Mouse (Mus musculus): ENCODE measurements around the gene Manbal.
"Not testable (repeated sequence)": the region's sequence is repeated elsewhere in the genome, so short reads cannot be mapped to it uniquely, and the experiment has no call there.

Manbal gene

GRCm38 (mm10) chr2:157366762-157367161 lies 632 bp upstream of the Manbal start:
- DNase-seq (ENCODE audit: low spot score in 2 of 2): peak; percentile 9 to 26

- DNase-seq (ENCODE audit: low spot score in 2 of 2): no peak
These were observed 597 bp downstream of the Manbal start for GRCm38 (mm10) chr2:157367991-157368390.

- peak; percentile 10 to 33 for DNase-seq (ENCODE audit: low spot score in 2 of 2)
These were observed 4.3 kb downstream of the Manbal start for GRCm38 (mm10) chr2:157371696-157372095.

DNA sequence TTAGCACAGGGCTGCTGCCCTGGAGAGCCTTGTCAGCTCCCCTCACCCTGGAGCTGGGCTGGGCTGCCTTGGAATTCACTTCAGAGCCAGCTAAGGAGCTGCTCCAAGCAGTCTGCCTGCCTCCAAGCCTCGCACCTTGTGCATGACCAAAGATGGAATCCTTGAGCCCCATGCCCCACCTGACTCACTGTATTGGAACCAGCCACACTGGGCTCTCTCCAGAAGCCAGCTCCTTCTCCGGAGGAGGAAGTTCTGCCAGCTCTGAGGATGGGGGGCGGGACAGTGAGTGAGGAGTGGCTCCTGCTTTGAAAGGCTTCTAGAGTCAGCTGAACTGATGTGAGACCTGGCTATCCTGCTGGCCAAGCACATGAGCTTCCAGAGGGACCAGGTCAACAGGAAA lies 6.3 kb downstream of the Manbal start:
- DNase-seq (ENCODE audit: low spot score in 2 of 2): no peak

GRCm38 (mm10) chr2:157375051-157375450 lies 7.7 kb downstream of the Manbal start:
- no peak for DNase-seq (ENCODE audit: low spot score in 2 of 2)

DNA sequence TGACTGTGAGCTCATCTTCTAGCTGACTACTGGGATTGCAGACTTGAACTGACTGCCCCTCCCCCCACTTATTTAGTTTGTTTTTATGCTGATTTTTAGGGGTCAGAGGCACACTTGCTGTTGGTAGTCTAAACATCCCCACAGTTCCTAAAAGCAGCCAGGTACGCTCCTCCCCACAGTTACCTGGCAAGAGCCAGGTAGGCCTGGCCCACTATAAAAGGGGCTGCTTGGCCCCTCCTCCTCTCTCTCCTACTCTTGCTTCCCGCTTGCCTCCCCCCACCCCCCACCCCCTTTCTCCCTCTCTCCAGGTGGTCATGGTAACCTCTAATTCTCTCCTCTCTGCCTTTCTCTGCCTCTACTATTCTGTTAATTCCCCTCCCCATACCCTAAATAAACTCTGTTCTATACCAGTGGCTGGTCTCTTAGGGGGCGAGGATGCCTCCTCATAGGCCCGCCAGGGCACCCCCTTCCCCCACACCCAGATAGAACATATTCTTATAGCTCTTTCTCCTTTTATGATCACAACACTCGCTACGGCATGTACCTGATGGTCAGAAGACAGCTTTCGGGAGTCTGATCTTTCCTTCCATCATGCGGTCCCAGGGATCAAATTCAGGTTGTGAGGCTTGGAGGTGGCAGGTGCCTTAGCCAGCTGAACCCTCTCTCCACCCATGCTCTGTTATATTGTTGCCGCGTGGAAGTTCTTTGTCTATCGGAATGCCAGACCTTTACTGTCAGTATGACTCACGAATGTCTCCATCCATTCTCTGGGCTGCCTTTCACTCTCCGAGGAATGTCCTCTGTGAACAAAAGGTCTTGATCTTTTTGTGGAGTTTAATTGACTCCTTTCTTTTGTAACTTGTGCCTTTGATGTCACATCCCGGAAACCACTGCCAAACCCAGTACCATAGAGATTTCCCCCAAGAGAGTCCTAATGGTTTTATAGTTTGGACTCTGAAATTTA lies 8.7 kb downstream of the Manbal start:
- no peak for DNase-seq (ENCODE audit: low spot score in 2 of 2)

GRCm38 (mm10) chr2:157376995-157377394 lies 9.6 kb downstream of the Manbal start:
- DNase-seq (ENCODE audit: low spot score in 2 of 2): no peak

GRCm38 (mm10) chr2:157384836-157385235 lies 17.4 kb downstream of the Manbal start:
- DNase-seq (ENCODE audit: low spot score in 2 of 2): no peak

DNA sequence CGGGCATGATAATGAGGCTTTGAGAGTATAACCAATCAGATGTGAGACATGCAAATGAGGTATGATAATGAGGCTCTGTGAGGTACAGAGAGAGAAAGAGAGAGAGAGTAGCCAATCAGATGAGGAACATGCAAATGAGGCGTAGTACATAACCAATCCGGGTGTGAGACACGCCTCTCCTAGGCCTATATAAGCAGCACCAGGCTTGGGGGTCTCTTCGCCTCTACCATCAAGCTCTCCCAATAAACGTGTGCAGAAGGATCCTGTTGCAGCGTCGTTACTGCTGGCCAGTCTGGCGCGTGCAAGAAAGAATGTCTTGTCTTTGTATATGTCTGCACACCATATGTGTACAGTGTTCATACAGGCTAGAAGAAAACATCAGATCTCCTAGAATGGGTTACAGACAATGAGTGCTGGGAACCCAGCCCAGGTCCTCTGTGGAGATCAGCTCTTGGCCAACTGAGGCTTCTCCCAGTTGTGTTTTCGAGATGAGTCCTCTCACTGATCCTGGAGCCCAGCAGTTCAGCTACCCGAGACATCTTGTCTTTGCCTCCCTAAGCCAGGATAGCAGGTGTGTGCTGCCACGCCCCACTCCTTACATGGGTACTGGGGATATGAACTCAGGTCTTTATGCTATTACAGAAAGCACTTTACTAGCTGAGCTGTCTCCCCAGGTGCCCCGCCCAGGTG lies 21.7 kb downstream of the Manbal start:
- DNase-seq (ENCODE audit: low spot score in 2 of 2): not testable (repeated sequence)

DNA sequence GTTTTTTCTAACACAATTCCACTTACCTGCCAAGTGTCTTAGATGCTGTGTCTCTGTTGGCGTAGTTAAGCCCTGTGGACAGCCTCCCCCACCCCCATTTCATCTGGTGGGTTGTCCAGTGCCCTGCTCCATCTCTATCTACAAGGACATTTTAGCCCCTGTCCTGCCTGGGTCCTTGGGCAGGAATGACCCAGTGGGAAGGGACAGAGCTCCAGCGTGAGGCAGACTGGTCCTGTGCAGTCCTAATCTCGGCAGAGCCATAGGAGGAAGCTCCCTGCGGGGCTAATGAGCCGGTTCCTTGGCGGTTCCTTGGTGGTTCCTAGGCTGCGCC lies 22.2 kb downstream of the Manbal start:
- DNase-seq (ENCODE audit: low spot score in 2 of 2): no peak

DNA sequence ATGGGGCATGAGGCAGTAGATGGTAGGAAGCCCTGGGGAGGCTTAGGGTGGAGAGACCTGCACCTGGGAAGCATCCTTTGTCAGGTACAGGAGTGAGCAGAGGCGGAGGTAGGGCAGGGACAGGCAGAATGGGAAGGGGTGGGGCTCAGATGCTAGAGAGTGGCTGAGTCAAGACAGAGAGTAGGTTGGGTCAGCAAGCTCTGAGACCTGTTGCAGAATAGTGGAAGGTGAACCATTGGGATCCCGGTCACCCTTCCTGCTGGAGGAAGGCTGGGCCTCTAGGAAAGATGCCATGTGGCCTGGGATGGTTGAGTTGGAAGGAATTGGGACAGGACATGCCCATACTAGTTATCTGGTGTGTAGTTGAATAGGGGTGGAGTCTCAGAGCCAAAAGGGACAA lies 24.9 kb downstream of the Manbal start:
- DNase-seq (ENCODE audit: low spot score in 2 of 2): no peak

DNA sequence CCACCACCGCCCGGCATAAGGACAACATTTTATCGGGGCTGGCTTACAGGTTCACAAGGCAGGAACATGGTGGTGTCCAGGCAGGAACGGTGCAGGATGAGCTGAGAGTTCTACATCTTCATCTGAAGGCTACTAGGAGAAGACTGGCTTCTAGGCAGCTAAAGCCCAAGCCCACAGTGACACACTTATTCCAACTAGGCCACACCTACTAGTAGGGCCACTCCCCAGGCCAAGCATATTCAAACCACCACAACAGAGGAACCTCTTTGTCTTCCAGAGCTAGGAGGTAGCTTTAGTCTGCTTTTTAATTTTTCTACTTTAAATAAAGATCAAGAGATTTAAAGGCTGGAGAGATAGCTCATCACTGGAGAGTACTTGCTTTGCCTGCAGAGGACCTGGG lies 26.2 kb downstream of the Manbal start:
- no peak for DNase-seq (ENCODE audit: low spot score in 2 of 2)

GRCm38 (mm10) chr2:157394868-157395267 lies 27.5 kb downstream of the Manbal start:
- no peak for DNase-seq (ENCODE audit: low spot score in 2 of 2)

- DNase-seq (ENCODE audit: low spot score in 2 of 2): no peak
These were observed 28.0 kb downstream of the Manbal start for GRCm38 (mm10) chr2:157395371-157395770.

- DNase-seq (ENCODE audit: low spot score in 2 of 2): no peak
These were observed 28.6 kb downstream of the Manbal start for GRCm38 (mm10) chr2:157395960-157396359.

GRCm38 (mm10) chr2:157397376-157397775 lies 30.0 kb downstream of the Manbal start:
- no peak for DNase-seq (ENCODE audit: low spot score in 2 of 2)

- no peak for DNase-seq (ENCODE audit: low spot score in 2 of 2)
These were observed 31.1 kb downstream of the Manbal start for GRCm38 (mm10) chr2:157398539-157398938.

DNA sequence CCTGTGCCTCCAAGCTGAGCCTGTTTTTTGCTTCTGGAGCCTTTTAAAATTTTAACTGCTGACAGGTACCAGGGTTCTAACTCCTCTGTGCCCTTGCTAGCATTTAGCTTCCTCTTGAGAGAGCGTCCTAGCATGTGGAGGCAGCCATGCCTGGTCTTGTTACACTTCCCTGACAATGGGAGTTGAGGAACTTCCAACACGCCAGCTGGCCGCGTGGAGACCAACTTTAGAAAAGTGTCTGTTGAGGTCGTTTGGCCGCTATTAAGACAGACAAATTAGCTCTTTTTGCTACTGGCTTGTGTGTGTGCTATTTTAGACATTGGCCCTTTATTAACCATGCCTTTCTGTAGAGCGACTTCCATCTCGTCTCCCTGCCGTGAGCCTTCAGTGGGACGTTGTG lies 32.4 kb downstream of the Manbal start:
- peak in 1 of 2 experiments; percentile 31 for DNase-seq (ENCODE audit: low spot score in 2 of 2)

GRCm38 (mm10) chr2:157400491-157400890 lies 33.1 kb downstream of the Manbal start:
- DNase-seq (ENCODE audit: low spot score in 2 of 2): no peak

- no peak for DNase-seq (ENCODE audit: low spot score in 2 of 2)
These were observed 33.9 kb downstream of the Manbal start for GRCm38 (mm10) chr2:157401261-157401660.

GRCm38 (mm10) chr2:157407596-157407995 lies 40.2 kb downstream of the Manbal start:
- peak; percentile 84 to 87 for DNase-seq (ENCODE audit: low spot score in 2 of 2)

DNA sequence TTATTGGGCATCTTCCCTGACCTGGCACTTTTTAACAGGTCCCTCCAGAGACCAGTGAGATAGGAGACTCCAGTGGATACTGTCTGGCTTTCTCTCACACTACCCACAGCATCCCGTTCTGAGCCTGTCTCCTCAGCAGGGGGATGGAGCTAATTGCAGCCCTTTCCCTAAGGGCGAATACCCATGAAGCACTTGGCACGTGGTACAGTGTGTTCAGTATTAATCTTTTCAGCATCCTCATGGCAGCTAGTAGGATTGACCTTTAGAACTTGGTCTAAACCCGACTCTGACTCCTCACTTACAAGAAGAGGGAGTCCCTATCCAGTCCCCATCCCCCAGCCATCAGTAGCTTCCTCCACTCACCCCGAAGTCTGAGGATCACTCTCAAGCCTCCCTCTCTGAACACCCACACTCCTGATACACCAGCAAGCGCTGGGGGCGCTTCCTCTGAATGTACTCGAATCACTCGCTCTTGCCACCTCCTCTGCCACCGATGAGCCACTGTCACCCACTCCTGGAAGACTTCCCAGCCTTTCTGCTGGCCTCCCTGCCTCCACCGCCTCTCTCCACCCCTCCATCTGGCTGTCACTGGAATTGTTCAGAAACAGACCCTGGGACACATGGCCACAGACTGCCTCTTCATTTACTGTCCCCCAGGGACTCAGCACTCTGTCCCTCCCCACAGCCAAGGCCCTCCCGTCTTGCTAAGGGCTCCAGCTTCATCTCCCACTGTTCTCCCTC lies 42.6 kb downstream of the Manbal start:
- DNase-seq (ENCODE audit: low spot score in 2 of 2): no peak

Measured in heart, adult 9 months (tissue).